Mouse (Mus musculus) layer of hippocampus, postnatal 36 days (tissue): ENCODE measurements around the gene Akap9. TPM values are rescaled to one million over a fixed set of nuclear protein-coding genes. Genes with fewer than 3 reads are reported as not detected.

Experiments used
- total RNA-seq, 2 experiments: library from RNA; stranded (reverse); gene quantifications; 2 replicates each; pipeline ENCODE4 v1.2.3; 2021

The Akap9 gene
- total RNA-seq, 2 experiments from 2014 or later = 69.9 to 72.0 TPM

Other genes starting within 250 kb of the Akap9 start
- gene Ankib1, start 125.1 kb upstream of the Akap9 start, total RNA-seq = 100 to 1,000 TPM; 103 to 105 TPM
- gene Krit1, start 124.9 kb upstream of the Akap9 start, total RNA-seq = 10 to 100 TPM; 59.7 to 66.2 TPM
- under 1 TPM; 0.20 to 0.22 TPM for gene Lrrd1, start 82.9 kb upstream of the Akap9 start, total RNA-seq
- 10 to 100 TPM in 1 of 2 experiments, 1 to 10 TPM in 1; 9.7 to 12.7 TPM for gene Mterf1a, start 34.1 kb upstream of the Akap9 start, total RNA-seq
- gene Cyp51, start 176.7 kb downstream of the Akap9 start, total RNA-seq = 10 to 100 TPM; 45.5 to 45.6 TPM